Mouse (Mus musculus) left cerebral cortex, postnatal 25 days (tissue): ENCODE data around the gene Slc16a1. TPM values are rescaled to one million over a fixed set of nuclear protein-coding genes. Genes with fewer than 3 reads are reported as not detected.

Experiments
- DNase-seq, 2 experiments: peaks; one replicate each; pipeline ENCODE4 v3.0.0; 2022; ENCODE audit warnings: low spot score in 2 of 2, mixed read lengths in 1 of 2
- intact Hi-C: fragments of 180-260 bp; cut with DNase I; formaldehyde crosslinking; loops from one replicate; pipeline ENCODE4 v1.15.1; 2025
- total RNA-seq, 2 experiments: library from RNA; stranded (reverse); gene quantifications; 2 replicates each; pipeline ENCODE4 v1.2.3; 2021

Slc16a1 gene
- total RNA-seq, 2 experiments from 2014 or later: 23.0 to 23.2 TPM

GRCm38 (mm10) chr3:104637427-104638402 is 753 bp upstream of the Slc16a1 start:
- intact Hi-C loops: loop anchor here (2.0 kb wide), 3 partner anchors 37 to 125 kb away; no protein-coding TSS in a partner anchor
- peak; percentile 12 to 45 for DNase-seq

DNA sequence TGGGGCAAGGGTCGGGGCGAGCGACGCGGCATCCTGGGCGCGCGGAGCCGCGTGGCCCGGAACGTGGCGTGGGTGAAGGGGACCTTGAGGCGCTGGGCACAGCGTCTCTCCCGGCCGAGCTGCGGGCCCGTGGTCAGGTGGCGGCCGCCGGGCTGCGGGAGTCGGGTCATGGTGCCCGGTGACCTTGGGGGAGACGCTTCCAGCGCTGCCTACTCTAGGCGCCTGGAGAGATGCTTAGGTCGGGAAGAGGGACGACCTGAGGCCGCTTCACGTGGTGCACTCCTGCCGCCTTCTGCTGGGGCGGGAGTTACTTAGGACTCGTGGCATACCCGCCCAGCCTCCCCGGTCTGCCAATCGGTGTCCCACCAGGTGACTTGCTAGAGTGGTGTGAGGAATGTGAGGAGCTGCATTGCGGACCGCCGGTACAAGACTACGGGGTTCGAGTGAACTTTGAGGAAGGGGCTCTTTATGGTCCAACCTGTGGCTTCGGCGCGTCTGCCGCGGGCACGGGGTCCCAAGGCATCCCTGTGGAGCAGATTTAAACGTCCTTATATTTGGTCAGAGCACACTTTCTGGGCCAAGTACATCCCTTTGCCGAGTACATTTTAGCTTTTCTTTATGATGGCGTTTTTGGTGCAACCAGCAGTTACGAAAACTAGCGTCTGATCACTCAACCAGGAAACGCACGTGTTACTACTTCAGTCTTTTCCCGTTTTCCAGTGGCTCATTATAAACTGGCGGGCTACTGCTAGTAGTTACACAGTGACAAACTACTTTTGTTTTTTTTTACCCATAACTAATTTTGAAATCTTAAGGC is 672 bp downstream of the Slc16a1 start:
- intact Hi-C loops: loop anchor here (2.0 kb wide), 3 partner anchors 36 to 126 kb away; no protein-coding TSS in a partner anchor
- peak; percentile 48 to 49 for DNase-seq

- no peak for DNase-seq
- intact Hi-C loops: loop anchor here (2.0 kb wide), 3 partner anchors 35 to 127 kb away; no protein-coding TSS in a partner anchor
Observed at GRCm38 (mm10) chr3:104639749-104640368, 1.4 kb downstream of the Slc16a1 start.

GRCm38 (mm10) chr3:104640855-104641254 is 2.4 kb downstream of the Slc16a1 start:
- no peak for DNase-seq
- intact Hi-C loops: no loop called here

DNA sequence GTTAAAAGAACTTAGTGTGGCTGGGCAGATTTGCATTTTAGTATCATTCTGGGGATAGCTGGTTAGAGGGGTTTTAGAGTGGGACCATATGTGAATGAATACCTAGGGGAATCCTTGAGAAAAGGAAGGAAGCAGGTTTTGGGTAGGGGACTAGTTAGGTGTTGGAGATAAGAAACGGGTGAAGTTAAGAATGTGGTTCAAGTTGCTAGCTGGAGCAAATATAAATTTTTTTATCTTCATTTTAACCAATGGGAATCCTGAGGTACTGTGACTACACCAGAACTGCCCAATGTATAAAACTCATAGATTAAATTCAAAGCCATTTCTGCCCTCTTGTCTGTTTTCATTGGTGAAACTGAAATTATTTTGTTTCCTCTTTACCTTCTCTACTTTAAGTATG is 2.8 kb downstream of the Slc16a1 start:
- no peak for DNase-seq
- intact Hi-C loops: no loop called here

DNA sequence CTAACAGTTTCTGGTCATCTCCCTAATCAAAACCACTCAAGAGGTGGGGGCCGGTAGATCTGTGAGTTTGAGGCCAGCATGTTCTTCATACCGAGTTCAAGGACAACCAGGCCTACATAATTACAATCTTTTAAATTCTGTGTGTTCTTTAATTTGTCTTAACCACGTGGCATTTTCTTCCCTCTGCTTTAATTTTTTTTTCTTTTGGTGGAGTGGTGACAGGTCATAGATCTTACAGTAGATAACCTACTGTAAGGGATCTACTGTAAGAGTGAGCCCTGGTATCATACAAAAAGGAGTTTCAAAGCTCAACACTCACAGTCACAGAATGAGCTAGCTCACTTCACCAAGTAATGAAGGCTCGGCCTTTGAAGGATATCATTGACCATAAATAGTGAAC is 4.6 kb downstream of the Slc16a1 start:
- no peak for DNase-seq
- intact Hi-C loops: no loop called here

DNA sequence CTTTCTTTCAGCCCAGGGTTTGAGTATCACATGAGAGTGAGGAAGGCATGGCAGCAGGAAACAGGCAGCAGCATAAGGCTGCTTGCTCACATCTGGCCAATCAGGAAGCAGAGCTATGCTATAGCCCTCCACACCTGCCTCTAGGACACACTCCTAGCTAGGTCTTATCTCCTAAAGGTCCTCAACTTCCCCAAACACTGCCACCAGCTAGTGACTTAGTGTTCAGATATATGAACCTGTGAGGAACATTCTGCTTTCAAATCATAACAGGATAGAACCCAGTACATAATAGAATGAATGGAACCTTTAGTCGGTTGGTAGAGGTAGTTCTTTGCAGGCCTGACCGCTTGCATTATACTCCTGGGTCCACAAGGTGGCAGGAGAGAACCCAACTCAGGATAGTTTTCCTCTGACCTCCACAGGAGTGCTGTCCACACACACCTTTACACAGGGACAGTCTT is 5.4 kb downstream of the Slc16a1 start:
- intact Hi-C loops: no loop called here
- peak; percentile 60 to 75 for DNase-seq

DNA sequence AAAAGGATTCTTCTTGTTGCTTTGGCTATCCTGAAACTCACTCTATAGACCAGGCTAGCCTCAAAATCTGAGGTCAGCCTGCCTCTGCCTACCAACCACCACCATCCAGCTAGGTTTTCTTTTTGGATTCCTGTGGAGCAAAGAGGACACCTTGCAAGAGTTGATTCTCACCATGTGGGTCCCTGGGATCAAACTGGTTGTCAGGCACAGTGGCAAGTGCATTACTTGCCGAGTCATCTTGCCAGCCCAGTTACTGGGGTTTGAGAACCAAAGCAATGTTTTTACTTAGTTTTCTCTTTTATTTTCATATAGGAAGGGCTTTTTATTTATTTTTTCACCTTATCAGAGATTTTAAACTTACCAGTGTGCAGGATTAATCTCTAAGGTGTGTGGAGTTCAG is 5.9 kb downstream of the Slc16a1 start:
- intact Hi-C loops: no loop called here
- no peak for DNase-seq

- intact Hi-C loops: no loop called here
- no peak for DNase-seq
Observed at GRCm38 (mm10) chr3:104654219-104654618, 15.8 kb downstream of the Slc16a1 start.

- no peak for DNase-seq
- intact Hi-C loops: no loop called here
Observed at GRCm38 (mm10) chr3:104654921-104655320, 16.5 kb downstream of the Slc16a1 start.

DNA sequence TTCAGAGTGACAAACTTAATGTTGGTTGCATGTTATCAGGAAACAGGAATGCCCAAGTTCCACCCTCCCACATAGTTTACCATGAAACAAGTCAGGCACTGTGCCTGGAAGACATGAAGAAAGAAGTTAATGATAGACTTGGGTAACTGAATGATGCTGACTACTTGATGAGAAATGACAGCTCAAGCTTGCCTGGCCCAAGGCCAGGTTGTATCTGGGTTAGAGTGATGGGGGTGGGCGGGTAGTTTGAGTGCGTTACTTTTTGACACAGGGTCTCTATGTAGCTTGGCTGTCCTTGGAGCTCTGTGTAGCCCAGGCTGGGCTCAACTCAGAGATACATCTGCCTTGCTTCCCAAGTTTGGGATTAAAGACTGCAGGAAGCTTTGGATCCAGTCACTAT is 20.2 kb downstream of the Slc16a1 start:
- DNase-seq: no peak
- intact Hi-C loops: no loop called here

DNA sequence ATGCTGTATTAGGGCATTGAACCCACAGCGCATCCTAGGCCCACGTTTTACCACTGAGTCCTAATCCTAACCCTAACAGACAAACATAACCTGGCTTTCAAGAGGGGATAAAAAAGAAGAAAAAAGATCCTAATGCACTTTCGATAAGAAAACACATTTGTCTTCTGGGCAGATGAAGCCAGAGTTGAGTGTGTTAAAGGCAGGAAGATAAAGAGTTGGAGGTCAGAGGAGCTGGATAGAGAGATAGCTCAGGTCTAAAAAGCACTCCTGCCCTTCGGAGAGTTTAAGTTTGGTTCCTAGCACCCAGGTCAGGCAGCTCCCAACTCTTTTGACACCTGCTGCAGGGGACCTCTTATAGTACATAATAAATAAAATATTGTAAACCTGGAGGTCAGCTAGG is 21.3 kb downstream of the Slc16a1 start:
- intact Hi-C loops: no loop called here
- DNase-seq: no peak

GRCm38 (mm10) chr3:104660522-104660921 is 22.1 kb downstream of the Slc16a1 start:
- intact Hi-C loops: no loop called here
- DNase-seq: no peak

GRCm38 (mm10) chr3:104662007-104662406 is 23.5 kb downstream of the Slc16a1 start:
- no peak for DNase-seq
- intact Hi-C loops: no loop called here

GRCm38 (mm10) chr3:104662926-104663325 is 24.5 kb downstream of the Slc16a1 start:
- intact Hi-C loops: no loop called here
- no peak for DNase-seq

GRCm38 (mm10) chr3:104666950-104667349 is 28.5 kb downstream of the Slc16a1 start:
- intact Hi-C loops: no loop called here
- peak; percentile 71 to 94 for DNase-seq

DNA sequence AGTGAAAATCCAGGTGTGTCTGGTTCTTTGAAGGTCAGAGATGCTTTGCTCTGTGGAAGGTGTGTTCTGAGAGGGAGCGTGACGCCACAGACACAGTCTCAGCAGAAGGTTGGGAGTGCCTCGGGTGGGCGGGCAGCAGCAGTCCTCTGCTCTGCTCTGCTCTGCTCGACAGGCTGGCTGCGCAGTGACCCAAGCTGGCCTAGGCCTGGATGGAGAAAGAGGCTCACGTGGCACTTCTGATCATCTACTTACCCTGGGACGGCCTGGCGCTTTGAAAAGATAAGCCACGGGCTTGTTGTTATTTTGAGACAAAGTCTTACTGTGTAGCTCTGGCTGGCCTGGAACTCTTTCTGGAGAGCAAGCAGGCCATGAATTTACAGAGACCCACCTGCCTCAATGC is 29.0 kb downstream of the Slc16a1 start:
- intact Hi-C loops: no loop called here
- peak in 1 of 2 experiments; percentile 40 for DNase-seq

DNA sequence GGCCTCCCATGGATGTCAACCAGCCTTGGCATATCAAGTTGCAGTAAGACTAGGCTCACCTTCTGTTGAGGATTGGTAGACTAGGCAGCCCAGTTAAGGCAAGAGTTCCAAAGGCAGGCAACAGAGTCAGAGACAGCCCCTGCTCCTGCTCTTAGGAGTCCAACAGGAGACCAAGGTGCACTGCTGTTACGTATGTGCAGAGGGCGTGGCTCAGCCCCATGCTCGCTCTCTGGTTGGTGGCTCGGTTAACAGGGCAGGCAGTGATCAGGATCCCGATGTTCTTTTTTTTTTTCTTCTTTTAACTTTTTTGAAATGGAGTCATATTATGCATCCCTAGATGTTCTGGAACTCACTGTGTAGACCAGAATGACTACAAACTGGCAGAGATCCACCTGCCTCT is 30.5 kb downstream of the Slc16a1 start:
- intact Hi-C loops: no loop called here
- DNase-seq: no peak

GRCm38 (mm10) chr3:104669856-104670182 is 31.4 kb downstream of the Slc16a1 start:
- intact Hi-C loops: no loop called here
- DNase-seq: no peak
